Mouse (Mus musculus): ENCODE data around the gene Eif4h. TPM values are rescaled to one million over a fixed set of nuclear protein-coding genes. Genes with fewer than 3 reads are reported as not detected.
A peak's percentile ranks its signal among the peaks of the same experiment; 100 is the strongest.

The Eif4h gene
- polyA plus RNA-seq, 1 experiment, result 183 TPM

- H3K27ac ChIP-seq (ENCODE audit: control insufficient read depth, insufficient read depth, low read depth, low read length), result no peak overlapping the region
Measured at GRCm38 (mm10) chr5:134647394-134647793, 8.1 kb upstream of the Eif4h start.

DNA sequence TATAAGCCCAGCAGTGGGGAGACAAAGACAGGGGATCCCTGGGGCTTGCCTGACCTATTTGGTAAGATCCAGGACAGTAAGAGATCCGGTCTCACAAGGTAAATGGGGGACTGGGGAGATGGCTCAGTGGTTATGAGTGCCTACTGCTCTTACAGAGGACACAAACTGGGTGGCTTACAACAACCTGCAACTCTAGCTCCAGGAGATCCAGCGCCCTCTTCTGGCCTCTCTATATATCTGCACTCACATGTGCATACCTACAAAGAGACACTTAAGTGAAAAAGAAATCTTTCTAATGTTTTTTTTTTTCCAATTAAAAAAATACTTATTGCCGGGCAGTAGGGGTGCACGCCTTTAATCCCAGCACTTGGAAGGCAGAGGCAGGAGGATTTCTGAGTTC is 7.2 kb upstream of the Eif4h start:
- no peak overlapping the region for H3K4me3 ChIP-seq (ENCODE audit: control insufficient read depth, low read depth, low read length)
- H3K4me1 ChIP-seq (ENCODE audit: control insufficient read depth, insufficient read depth, low read length), result no peaks in the 10 kb centered on the region; the same call in 1 of the 2 replicates
- no peaks in the 10 kb centered on the region for H3K27me3 ChIP-seq (ENCODE audit: control insufficient read depth, insufficient read depth, low read length)
- H3K36me3 ChIP-seq (ENCODE audit: control insufficient read depth, insufficient read depth, low read length), result no peaks in the 10 kb centered on the region
- TF ChIP-seq CTCF (IDR thresholded peaks at IDR 0.05; ENCODE audit: control insufficient read depth, insufficient read depth, insufficient replicate concordance, low read depth, low read length), result no peak; the same call in 1 of the 2 replicates
- no peak for TF ChIP-seq POLR2A (IDR thresholded peaks at IDR 0.05; ENCODE audit: control insufficient read depth, low read depth, low read length)
- H3K27ac ChIP-seq (ENCODE audit: control insufficient read depth, insufficient read depth, low read depth, low read length), result no peak overlapping the region

More at GRCm38 (mm10) chr5:134647394-134647793, 8.1 kb upstream of the Eif4h start:
- peak; percentile 9; the same call in 1 of the 2 replicates for TF ChIP-seq CTCF (IDR thresholded peaks at IDR 0.05; ENCODE audit: control insufficient read depth, insufficient read depth, insufficient replicate concordance, low read depth, low read length)
- no peak for TF ChIP-seq POLR2A (IDR thresholded peaks at IDR 0.05; ENCODE audit: control insufficient read depth, low read depth, low read length)
- H3K27me3 ChIP-seq (ENCODE audit: control insufficient read depth, insufficient read depth, low read length), result no peaks in the 10 kb centered on the region
- H3K36me3 ChIP-seq (ENCODE audit: control insufficient read depth, insufficient read depth, low read length), result no peaks in the 10 kb centered on the region
- no peak overlapping the region for H3K4me3 ChIP-seq (ENCODE audit: control insufficient read depth, low read depth, low read length)
- no peaks in the 10 kb centered on the region; the same call in 1 of the 2 replicates for H3K4me1 ChIP-seq (ENCODE audit: control insufficient read depth, insufficient read depth, low read length)

DNA sequence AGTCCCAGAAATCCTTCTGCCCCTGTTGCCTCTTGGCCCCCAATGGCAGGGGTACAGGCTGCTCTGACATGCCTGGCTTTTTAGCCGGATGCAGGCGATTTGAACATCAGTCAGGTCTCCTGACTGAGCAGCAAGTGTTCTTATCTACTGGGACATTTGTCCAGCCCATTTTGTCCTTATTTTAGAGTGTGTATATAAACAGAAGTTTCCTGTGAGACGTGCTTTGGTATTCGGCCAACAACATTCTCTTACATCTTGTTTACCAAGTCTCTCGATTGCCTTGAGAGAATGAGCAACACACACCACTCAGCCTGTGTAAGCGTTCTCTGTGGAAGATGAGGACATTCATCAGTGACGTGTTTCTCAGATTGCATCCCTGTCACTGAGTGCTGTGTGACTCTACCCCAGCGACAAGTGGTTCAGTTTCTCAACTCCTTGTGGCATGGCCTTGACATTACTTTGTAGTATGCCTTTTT is 5.4 kb upstream of the Eif4h start:
- H3K4me3 ChIP-seq (ENCODE audit: control insufficient read depth, low read depth, low read length), result no peak overlapping the region
- H3K27me3 ChIP-seq (ENCODE audit: control insufficient read depth, insufficient read depth, low read length), result no peaks in the 10 kb centered on the region
- no peak overlapping the region for H3K27ac ChIP-seq (ENCODE audit: control insufficient read depth, insufficient read depth, low read depth, low read length)
- no peak for TF ChIP-seq CTCF (IDR thresholded peaks at IDR 0.05; ENCODE audit: control insufficient read depth, insufficient read depth, insufficient replicate concordance, low read depth, low read length)
- no peak for TF ChIP-seq POLR2A (IDR thresholded peaks at IDR 0.05; ENCODE audit: control insufficient read depth, low read depth, low read length)
- no peaks in the 10 kb centered on the region for H3K36me3 ChIP-seq (ENCODE audit: control insufficient read depth, insufficient read depth, low read length)
- H3K4me1 ChIP-seq (ENCODE audit: control insufficient read depth, insufficient read depth, low read length), result peaks cover 2% of the 10 kb centered on the region; the same call in 1 of the 2 replicates

DNA sequence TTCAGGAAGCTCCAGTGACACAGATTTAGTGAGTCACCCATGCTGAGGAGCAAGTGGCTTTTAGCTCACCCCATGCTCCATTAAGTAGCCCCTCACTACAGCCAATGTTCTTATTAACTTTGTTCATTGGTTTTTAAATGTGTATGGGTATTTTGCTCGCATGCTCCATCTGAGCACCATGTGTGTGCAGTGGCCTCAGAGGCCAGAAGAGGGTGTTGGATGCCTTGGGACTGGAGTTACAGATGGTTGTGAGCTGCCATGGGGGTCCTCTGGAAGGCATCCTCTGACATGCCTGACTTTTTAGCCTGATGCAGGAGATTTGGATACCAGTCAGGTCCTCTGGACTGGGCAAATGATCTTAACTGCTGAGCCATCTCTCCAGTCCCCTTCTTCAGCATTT is 4.8 kb upstream of the Eif4h start:
- Histone ChIP-seq H3K4me1 (ENCODE audit: control insufficient read depth, insufficient read depth, low read length) (peaks cover 5% of the 10 kb centered on the region), H3K27me3 (ENCODE audit: control insufficient read depth, insufficient read depth, low read length) (no peaks in the 10 kb centered on the region), H3K36me3 (ENCODE audit: control insufficient read depth, insufficient read depth, low read length) (no peaks in the 10 kb centered on the region), H3K4me3 (ENCODE audit: control insufficient read depth, low read depth, low read length) (no peak overlapping the region), H3K27ac (ENCODE audit: control insufficient read depth, insufficient read depth, low read depth, low read length) (no peak overlapping the region)
- TF ChIP-seq CTCF (IDR thresholded peaks at IDR 0.05; ENCODE audit: control insufficient read depth, insufficient read depth, insufficient replicate concordance, low read depth, low read length) (no peak), POLR2A (IDR thresholded peaks at IDR 0.05; ENCODE audit: control insufficient read depth, low read depth, low read length) (no peak)

- H3K36me3 ChIP-seq (ENCODE audit: control insufficient read depth, insufficient read depth, low read length), result peaks cover 1% of the 10 kb centered on the region; the same call in 1 of the 2 replicates
- H3K27me3 ChIP-seq (ENCODE audit: control insufficient read depth, insufficient read depth, low read length), result no peaks in the 10 kb centered on the region
- H3K27ac ChIP-seq (ENCODE audit: control insufficient read depth, insufficient read depth, low read depth, low read length), result no peak overlapping the region
Measured at GRCm38 (mm10) chr5:134640371-134640770, 1.1 kb upstream of the Eif4h start.

GRCm38 (mm10) chr5:134638461-134639268 is 625 bp downstream of the Eif4h start:
- no peaks in the 10 kb centered on the region for H3K27me3 ChIP-seq (ENCODE audit: control insufficient read depth, insufficient read depth, low read length)
- TF ChIP-seq CTCF (IDR thresholded peaks at IDR 0.05; ENCODE audit: control insufficient read depth, insufficient read depth, insufficient replicate concordance, low read depth, low read length) (no peak), POLR2A (IDR thresholded peaks at IDR 0.05; ENCODE audit: control insufficient read depth, low read depth, low read length) (no peak)
- H3K4me3 ChIP-seq (ENCODE audit: control insufficient read depth, low read depth, low read length), result peak overlapping the region; percentile 100
- H3K36me3 ChIP-seq (ENCODE audit: control insufficient read depth, insufficient read depth, low read length), result peaks cover 2% of the 10 kb centered on the region; the same call in 1 of the 2 replicates
- H3K4me1 ChIP-seq (ENCODE audit: control insufficient read depth, insufficient read depth, low read length), result peaks cover 9% of the 10 kb centered on the region
- H3K27ac ChIP-seq (ENCODE audit: control insufficient read depth, insufficient read depth, low read depth, low read length), result peak overlapping the region; percentile 100

More at GRCm38 (mm10) chr5:134640371-134640770, 1.1 kb upstream of the Eif4h start:
- no peak overlapping the region for H3K4me3 ChIP-seq (ENCODE audit: control insufficient read depth, low read depth, low read length)
- TF ChIP-seq CTCF (IDR thresholded peaks at IDR 0.05; ENCODE audit: control insufficient read depth, insufficient read depth, insufficient replicate concordance, low read depth, low read length) (no peak), POLR2A (IDR thresholded peaks at IDR 0.05; ENCODE audit: control insufficient read depth, low read depth, low read length) (no peak)
- H3K4me1 ChIP-seq (ENCODE audit: control insufficient read depth, insufficient read depth, low read length), result peaks cover 9% of the 10 kb centered on the region

GRCm38 (mm10) chr5:134637820-134638367 is 1.4 kb downstream of the Eif4h start:
- TF ChIP-seq CTCF (IDR thresholded peaks at IDR 0.05; ENCODE audit: control insufficient read depth, insufficient read depth, insufficient replicate concordance, low read depth, low read length) (no peak), POLR2A (IDR thresholded peaks at IDR 0.05; ENCODE audit: control insufficient read depth, low read depth, low read length) (no peak)
- H3K4me1 ChIP-seq (ENCODE audit: control insufficient read depth, insufficient read depth, low read length), result peaks cover 9% of the 10 kb centered on the region
- no peaks in the 10 kb centered on the region for H3K27me3 ChIP-seq (ENCODE audit: control insufficient read depth, insufficient read depth, low read length)
- H3K36me3 ChIP-seq (ENCODE audit: control insufficient read depth, insufficient read depth, low read length), result peaks cover 2% of the 10 kb centered on the region; the same call in 1 of the 2 replicates
- H3K27ac ChIP-seq (ENCODE audit: control insufficient read depth, insufficient read depth, low read depth, low read length), result peak overlapping the region; percentile 100
- peak overlapping the region; percentile 100 for H3K4me3 ChIP-seq (ENCODE audit: control insufficient read depth, low read depth, low read length)

Data from testis, adult 2 months (tissue).